ENCODE assay signal across 14 mouse cellular contexts in genomic region chr2:92020676-92021265, GRCm38 (mm10). TPM values are rescaled to one million over a fixed set of nuclear protein-coding genes. Genes with fewer than 3 reads are reported as not detected.
DNase-seq lines count a peak whose midpoint lies in the region; ATAC-seq and TF ChIP-seq lines count a peak whose summit lies in the region.
"Had no signal": no experiment of that assay in that cellular context is flagged by ENCODE, and none has a peak within 500 bp of the region (broad histone marks: within the 10 kb centered on the region; RNA-seq: fewer than 3 reads in every experiment).

No protein-coding gene starts in this region.

- H3K4me3 ChIP-seq in limb, embryonic 12.5 days (replicated peaks): no peak overlapping the region
- no peak overlapping the region for H3K4me3 ChIP-seq in limb, embryonic 10.5 days
- no peak overlapping the region for H3K4me3 ChIP-seq in embryonic facial prominence, embryonic 14.5 days (ENCODE audit: low read depth, low read length)
- H3K4me3 ChIP-seq in heart, postnatal 0 days (ENCODE audit: low read depth, low read length): no peak overlapping the region
- peak overlapping the region; percentile 84 for H3K4me3 ChIP-seq in myocyte
- H3K4me3 ChIP-seq: heart, adult 2 months; left cerebral cortex, adult 2 months had no signal

- H3K36me3 ChIP-seq in limb, embryonic 12.5 days: no peaks in the 10 kb centered on the region
- no peaks in the 10 kb centered on the region for H3K36me3 ChIP-seq in limb, embryonic 10.5 days
- no peaks in the 10 kb centered on the region for H3K36me3 ChIP-seq in embryonic facial prominence, embryonic 14.5 days (ENCODE audit: control insufficient read depth, insufficient read depth, low read length)
- no peaks in the 10 kb centered on the region for H3K36me3 ChIP-seq in heart, postnatal 0 days (replicated peaks; ENCODE audit: control insufficient read depth, insufficient read depth, low read length)
- no peaks in the 10 kb centered on the region for H3K36me3 ChIP-seq in myocyte (ENCODE audit: control insufficient read depth, insufficient read depth)

- H3K27ac ChIP-seq in limb, embryonic 12.5 days: 0 out of 2 replicates have a peak overlapping the region, but pooled peaks have one; percentile 13
- no peak overlapping the region for H3K27ac ChIP-seq in limb, embryonic 10.5 days
- no peak overlapping the region for H3K27ac ChIP-seq in embryonic facial prominence, embryonic 14.5 days (replicated peaks; ENCODE audit: low read depth, low read length)
- H3K27ac ChIP-seq in heart, postnatal 0 days (ENCODE audit: low read depth): peak overlapping the region; percentile 11; the same call in 1 of the 2 replicates
- H3K27ac ChIP-seq: heart, adult 2 months; left cerebral cortex, adult 2 months; liver, embryonic 14.5 days had no signal

- TF ChIP-seq POLR2A in myocyte (IDR thresholded peaks at IDR 0.05; ENCODE audit: insufficient read length, low read depth): no peak

- no peak overlapping the region for H3K4me2 ChIP-seq in limb, embryonic 12.5 days
- peak overlapping the region; percentile 29 for H3K4me2 ChIP-seq in embryonic facial prominence, embryonic 14.5 days (ENCODE audit: low read depth, low read length)
- peak overlapping the region; percentile 15; the same call in 1 of the 2 replicates for H3K4me2 ChIP-seq in heart, postnatal 0 days (ENCODE audit: low read depth, low read length)
- peak overlapping the region; percentile 98 for H3K4me2 ChIP-seq in myocyte (ENCODE audit: low read depth)

- H3ac ChIP-seq in myocyte (ENCODE audit: control insufficient read depth, insufficient read length): no peak overlapping the region

- no peak for ATAC-seq in limb, embryonic 12.5 days (ENCODE audit: insufficient number of reproducible peaks, insufficient read depth, low FRiP score, low TSS enrichment, low read depth)
- no peak for ATAC-seq in embryonic facial prominence, embryonic 14.5 days (ENCODE audit: low read depth)
- ATAC-seq in heart, postnatal 0 days (ENCODE audit: insufficient read depth, low read depth): 0 out of 2 replicates have a peak, but pooled peaks have one; percentile 9
- no peak for ATAC-seq in frontal cortex, adult (ENCODE audit: low TSS enrichment)
- ATAC-seq: midbrain, embryonic 16.5 days had no signal

- TF ChIP-seq CTCF in heart, postnatal 0 days (IDR thresholded peaks at IDR 0.05; ENCODE audit: low read depth): no peak

- H3K27me3 ChIP-seq in limb, embryonic 12.5 days: peaks cover 56% of the 10 kb centered on the region
- H3K27me3 ChIP-seq in limb, embryonic 10.5 days (ENCODE audit: low read depth, poor library complexity, severe bottlenecking): peaks cover 52% of the 10 kb centered on the region
- no peaks in the 10 kb centered on the region; the same call in 1 of the 2 replicates for H3K27me3 ChIP-seq in embryonic facial prominence, embryonic 14.5 days (replicated peaks; ENCODE audit: control insufficient read depth, insufficient read depth, low read length)
- H3K27me3 ChIP-seq in heart, postnatal 0 days (ENCODE audit: control insufficient read depth, insufficient read depth, low read length): peaks cover 3% of the 10 kb centered on the region; the same call in 1 of the 2 replicates
- no peaks in the 10 kb centered on the region for H3K27me3 ChIP-seq in myocyte (ENCODE audit: control insufficient read depth, insufficient read depth, insufficient read length)

- DNase-seq in limb, embryonic 10.5 days (ENCODE audit: low spot score): no peak
- peak; percentile 40 for DNase-seq in embryonic facial prominence, embryonic 14.5 days (ENCODE audit: low spot score)
- no peak for DNase-seq in heart, postnatal 0 days (ENCODE audit: low spot score)
- DNase-seq in cerebellum, postnatal 25 days: no peak
- DNase-seq: adrenal gland, postnatal 36 days; cerebellum, adult 11-12 months; thymus, adult 18-20 months had no signal

- no peak for TF ChIP-seq EP300 in heart, postnatal 0 days (IDR thresholded peaks at IDR 0.05; ENCODE audit: low read depth)

- peaks cover 74% of the 10 kb centered on the region for H3K79me2 ChIP-seq in myocyte (ENCODE audit: control insufficient read depth, insufficient read depth)

- no peak overlapping the region for H3K9ac ChIP-seq in limb, embryonic 12.5 days (replicated peaks)
- H3K9ac ChIP-seq in embryonic facial prominence, embryonic 14.5 days (ENCODE audit: low read depth, low read length): no peak overlapping the region
- no peak overlapping the region for H3K9ac ChIP-seq in heart, postnatal 0 days (replicated peaks; ENCODE audit: low read depth, low read length)
- H3K9ac ChIP-seq: liver, embryonic 14.5 days had no signal

- H3K4me1 ChIP-seq in limb, embryonic 12.5 days (replicated peaks): peaks cover 29% of the 10 kb centered on the region
- peaks cover 28% of the 10 kb centered on the region for H3K4me1 ChIP-seq in limb, embryonic 10.5 days
- peaks cover 33% of the 10 kb centered on the region for H3K4me1 ChIP-seq in embryonic facial prominence, embryonic 14.5 days (ENCODE audit: control insufficient read depth, insufficient read depth, low read length)
- H3K4me1 ChIP-seq in heart, postnatal 0 days (ENCODE audit: control insufficient read depth, insufficient read depth): peaks cover 18% of the 10 kb centered on the region

- H3K9me3 ChIP-seq in limb, embryonic 12.5 days: no peaks in the 10 kb centered on the region
- no peaks in the 10 kb centered on the region for H3K9me3 ChIP-seq in limb, embryonic 10.5 days (replicated peaks)
- no peaks in the 10 kb centered on the region for H3K9me3 ChIP-seq in embryonic facial prominence, embryonic 14.5 days (ENCODE audit: control insufficient read depth, low read length)
- no peaks in the 10 kb centered on the region for H3K9me3 ChIP-seq in heart, postnatal 0 days (replicated peaks; ENCODE audit: control insufficient read depth, low read length)

- WGBS in limb, embryonic 12.5 days: 61% methylated on average over 4 of the region's 4 CpGs
- 63% methylated on average over 4 of the region's 4 CpGs for WGBS in limb, embryonic 10.5 days
- WGBS in embryonic facial prominence, embryonic 14.5 days: 29% methylated on average over 4 of the region's 4 CpGs
- WGBS in heart, postnatal 0 days: 23% methylated on average over 4 of the region's 4 CpGs

TF ChIP-seq in myocyte, 11 proteins besides CTCF, POLR2A, EP300 and RAD21:
- TF ChIP-seq MAX (IDR thresholded peaks at IDR 0.05; ENCODE audit: low read depth): no peak
- TF ChIP-seq TCF12 (IDR thresholded peaks at IDR 0.05; ENCODE audit: insufficient read depth, poor library complexity, severe bottlenecking): no peak
- no peak for TF ChIP-seq SRF (IDR thresholded peaks at IDR 0.05; ENCODE audit: control insufficient read depth, insufficient read length, low read depth)
- TF ChIP-seq TCF3 (IDR thresholded peaks at IDR 0.05; ENCODE audit: insufficient read length, low read depth): no peak
- TF ChIP-seq CEBPB (IDR thresholded peaks at IDR 0.05; ENCODE audit: insufficient read depth, poor library complexity, severe bottlenecking): no peak
- no peak for TF ChIP-seq MYOG (IDR thresholded peaks at IDR 0.05; ENCODE audit: control insufficient read depth in 1 of 3, insufficient read depth in 1 of 3, insufficient read length in 2 of 3, low read depth in 2 of 3)
- no peak for TF ChIP-seq POLR2AphosphoS2 (IDR thresholded peaks at IDR 0.05; ENCODE audit: insufficient read length, low read depth)
- TF ChIP-seq REST (IDR thresholded peaks at IDR 0.05; ENCODE audit: insufficient read depth, insufficient read length): no peak
- TF ChIP-seq USF1 (IDR thresholded peaks at IDR 0.05; ENCODE audit: low read depth): no peak
- no peak for TF ChIP-seq MYOD1 (IDR thresholded peaks at IDR 0.05; ENCODE audit: control insufficient read depth in 1 of 3, insufficient read length in 2 of 3, low read depth in 2 of 3)
- no peak for TF ChIP-seq E2F4 (IDR thresholded peaks at IDR 0.05; ENCODE audit: insufficient read depth)

RNA-seq across cellular contexts. Expression of gene Creb3l1, which starts 3.5 kb away (rescaled TPM):
- 1.3 and 2.6 TPM in 2 replicates for polyA plus RNA-seq in limb, embryonic 12.5 days (2016; fragmentation: Nextera tagmentation; extraction: Ambion mirVana)
- 0.45 and 1.1 TPM in 2 replicates for polyA plus RNA-seq in limb, embryonic 10.5 days (2016; fragmentation: Nextera tagmentation; extraction: Ambion mirVana)
- 42.6 and 56.6 TPM in 2 replicates for polyA plus RNA-seq in embryonic facial prominence, embryonic 14.5 days (2014; fragmentation: Nextera tagmentation; extraction: Ambion mirVana)
- total RNA-seq in heart, postnatal 0 days (2014; rRNA removed; ENCODE audit: low replicate concordance): 3.8 and 6.7 TPM in 2 replicates
- polyA plus RNA-seq in heart, postnatal 0 days (2015; fragmentation: Nextera tagmentation; extraction: Ambion mirVana): 4.1 and 4.2 TPM in 2 replicates
- polyA plus RNA-seq in myocyte (2012; fragmentation: generic; extraction: Trizol): 97.3 TPM

RNA-seq across cellular contexts. Expression of gene Dgkz, which starts 45.1 kb away (rescaled TPM):
- 33.7 and 39.9 TPM in 2 replicates for polyA plus RNA-seq in limb, embryonic 12.5 days (2016; fragmentation: Nextera tagmentation; extraction: Ambion mirVana)
- polyA plus RNA-seq in limb, embryonic 10.5 days (2016; fragmentation: Nextera tagmentation; extraction: Ambion mirVana): 57.3 and 59.9 TPM in 2 replicates
- 44.9 and 47.4 TPM in 2 replicates for polyA plus RNA-seq in embryonic facial prominence, embryonic 14.5 days (2014; fragmentation: Nextera tagmentation; extraction: Ambion mirVana)
- total RNA-seq in heart, postnatal 0 days (2014; rRNA removed; ENCODE audit: low replicate concordance): 77.0 and 77.9 TPM in 2 replicates
- polyA plus RNA-seq in heart, postnatal 0 days (2015; fragmentation: Nextera tagmentation; extraction: Ambion mirVana): 24.0 and 26.2 TPM in 2 replicates
- polyA plus RNA-seq in myocyte (2012; fragmentation: generic; extraction: Trizol): 68.4 TPM

Comparison
In these comparisons a context has a peak if more than half of its experiments do, and no peak if none do; other contexts are left out.
1. H3K27ac ChIP-seq: peak in limb, embryonic 12.5 days (single experiment) and heart, postnatal 0 days (single experiment); none in limb, embryonic 10.5 days (single experiment) and embryonic facial prominence, embryonic 14.5 days (single experiment).